Mouse (Mus musculus) cerebellum, adult 9-11 months (tissue): ENCODE measurements around the gene Mup11.
"Not testable (repeated sequence)": the region's sequence is repeated elsewhere in the genome, so short reads cannot be mapped to it uniquely, and the experiment has no call there.

Source experiments
- DNase-seq: peaks from one replicate; pipeline ENCODE4 v3.0.0; 2022

Gene Mup11

DNA sequence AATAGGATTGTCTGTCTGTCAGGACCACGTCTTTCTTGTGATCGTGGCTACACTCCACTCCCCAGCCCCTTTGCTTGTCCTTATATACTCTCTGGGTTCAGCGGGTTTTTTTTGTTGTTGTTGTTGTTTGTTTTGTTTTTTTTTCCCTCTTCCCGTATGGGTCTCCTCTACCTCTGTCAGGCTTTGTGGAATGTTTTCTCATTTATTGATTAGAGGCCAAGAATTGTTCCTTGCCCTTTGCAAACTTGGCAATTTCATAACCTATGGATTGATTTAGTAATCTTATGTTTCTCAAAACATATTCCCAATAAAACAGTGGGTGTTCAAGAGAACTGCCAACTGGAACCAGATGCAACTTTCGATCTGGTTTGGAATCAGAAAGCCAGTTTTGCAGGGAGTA lies at the start of gene Mup11:
Mup11 (minus strand) TSS at position 101 of the 400 bp plus-strand sequence.
- DNase-seq: not testable (repeated sequence)
